Mouse (Mus musculus): ENCODE results near the gene Cnr1.

Gene Cnr1

DNA sequence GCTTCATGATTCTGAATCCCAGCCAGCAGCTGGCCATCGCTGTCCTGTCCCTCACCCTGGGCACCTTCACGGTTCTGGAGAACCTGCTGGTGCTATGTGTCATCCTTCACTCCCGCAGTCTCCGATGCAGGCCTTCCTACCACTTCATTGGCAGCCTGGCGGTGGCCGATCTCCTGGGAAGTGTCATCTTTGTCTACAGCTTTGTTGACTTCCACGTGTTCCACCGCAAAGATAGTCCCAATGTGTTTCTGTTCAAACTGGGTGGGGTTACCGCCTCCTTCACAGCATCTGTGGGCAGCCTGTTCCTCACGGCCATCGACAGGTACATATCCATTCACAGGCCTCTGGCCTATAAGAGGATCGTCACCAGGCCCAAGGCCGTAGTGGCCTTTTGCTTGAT is 19.5 kb downstream of the Cnr1 start:
- DNase-seq: no peak

DNA sequence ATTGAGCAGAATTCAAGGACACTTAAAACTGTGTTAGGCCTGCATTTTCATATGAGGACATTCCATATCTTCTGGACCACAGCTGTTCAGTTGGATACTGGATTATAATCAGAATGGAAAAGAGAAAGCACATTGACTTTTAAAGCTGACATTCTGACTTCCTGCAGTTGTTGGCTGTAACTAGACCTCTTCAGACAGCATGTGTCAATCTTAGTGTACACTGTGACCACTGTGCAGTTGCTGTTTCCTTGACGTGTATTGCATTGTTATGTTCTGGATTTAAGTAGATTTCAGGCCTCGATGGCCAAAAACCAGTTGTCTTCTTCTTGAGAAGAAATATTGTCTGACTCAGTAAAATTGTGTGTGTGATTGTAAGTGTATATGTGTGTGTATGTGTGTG is 21.3 kb downstream of the Cnr1 start:
- DNase-seq: no peak

DNA sequence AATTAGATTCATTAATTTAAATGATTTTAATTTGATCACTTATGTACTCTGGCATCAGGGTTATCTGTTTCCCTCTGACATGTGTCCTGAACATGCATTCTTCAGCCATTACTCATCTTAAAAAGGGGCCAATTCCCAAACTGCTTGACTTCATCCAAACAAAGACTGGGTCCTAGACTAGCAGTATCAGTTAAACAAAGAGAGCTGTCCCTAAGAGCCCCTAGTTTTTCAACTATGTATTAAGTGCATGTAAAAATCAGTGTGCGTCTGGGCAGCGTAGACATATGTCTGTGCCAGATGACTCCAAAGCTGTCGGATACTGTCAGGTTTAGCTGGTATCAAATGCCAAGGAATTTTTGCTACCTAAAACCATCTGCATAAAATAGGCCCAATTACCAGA is 23.2 kb downstream of the Cnr1 start:
- no peak for DNase-seq

DNA sequence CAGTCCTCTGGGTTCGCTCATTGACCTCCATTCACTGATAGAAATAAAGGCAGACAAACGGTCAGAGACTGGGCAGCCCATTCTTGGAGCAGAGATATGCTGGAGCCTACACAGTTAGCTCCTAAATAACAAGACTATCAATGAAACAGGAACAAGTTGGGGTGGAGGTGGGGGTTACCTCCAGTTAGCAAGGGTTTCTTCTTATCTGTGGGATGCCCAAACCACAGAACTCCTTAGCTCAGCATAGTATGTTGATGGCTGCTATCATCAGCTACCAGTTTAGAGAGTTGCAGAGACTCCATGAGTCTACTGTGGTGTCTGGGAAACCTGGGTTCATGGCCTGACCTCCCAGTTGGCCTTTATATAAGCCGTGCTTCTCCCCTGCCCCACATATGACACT is 33.0 kb downstream of the Cnr1 start:
- no peak for DNase-seq

DNA sequence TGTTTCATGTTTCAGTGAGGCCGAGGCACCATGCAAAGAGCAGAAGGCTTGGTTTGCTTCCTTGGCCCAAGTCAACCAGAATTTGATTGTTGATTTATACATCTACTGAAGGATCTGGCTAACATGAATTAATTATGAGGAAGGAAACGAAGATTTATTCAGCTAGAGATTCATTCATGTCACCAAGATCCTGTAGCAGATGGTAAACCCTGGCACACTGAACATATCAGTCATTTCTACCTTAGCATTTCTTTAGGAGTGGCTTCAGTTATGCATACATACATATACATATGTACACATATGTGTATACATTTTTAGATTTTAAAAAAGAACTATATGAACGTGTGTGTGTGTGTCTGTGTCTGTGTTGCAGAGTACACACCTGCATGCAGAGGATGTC is 34.1 kb downstream of the Cnr1 start:
- DNase-seq: no peak

DNA sequence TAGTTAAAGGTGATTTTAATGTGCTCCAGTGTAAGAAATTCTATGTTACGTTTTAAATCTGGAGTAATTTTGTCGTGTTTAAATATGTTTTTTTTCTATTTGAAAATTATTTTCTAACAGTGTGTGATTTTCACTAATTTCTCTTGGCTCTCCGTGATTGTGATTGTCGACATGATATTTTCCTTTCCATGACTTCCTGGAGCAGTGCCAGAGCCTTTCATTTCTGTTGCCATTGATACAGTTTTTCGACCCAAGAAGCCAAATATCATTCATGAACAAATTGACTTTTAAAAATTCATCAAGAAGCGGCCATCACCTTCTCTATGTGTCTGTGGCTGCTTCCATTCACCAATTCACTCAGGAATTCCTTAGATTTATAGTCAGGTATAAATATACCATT is 35.4 kb downstream of the Cnr1 start:
- no peak for DNase-seq

DNA sequence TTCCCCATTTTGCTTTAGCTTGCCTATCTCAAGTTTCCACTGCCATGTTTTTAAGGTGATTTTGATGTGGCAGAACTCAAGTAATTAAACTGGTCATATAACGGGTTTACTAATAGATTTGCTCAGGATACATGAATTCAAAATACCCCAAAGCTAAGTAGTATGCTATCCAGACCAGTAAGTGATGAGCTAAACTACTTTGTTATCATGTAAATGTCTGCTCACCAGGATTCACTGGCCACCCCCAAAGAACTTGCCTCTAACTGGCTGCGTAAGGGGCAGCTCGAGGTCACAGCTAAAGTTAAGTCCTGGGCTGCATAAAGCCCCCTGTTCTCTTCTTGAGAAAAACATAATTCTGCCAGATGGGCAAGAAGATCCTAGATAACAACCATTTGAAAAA is 46.3 kb downstream of the Cnr1 start:
- DNase-seq: no peak

DNA sequence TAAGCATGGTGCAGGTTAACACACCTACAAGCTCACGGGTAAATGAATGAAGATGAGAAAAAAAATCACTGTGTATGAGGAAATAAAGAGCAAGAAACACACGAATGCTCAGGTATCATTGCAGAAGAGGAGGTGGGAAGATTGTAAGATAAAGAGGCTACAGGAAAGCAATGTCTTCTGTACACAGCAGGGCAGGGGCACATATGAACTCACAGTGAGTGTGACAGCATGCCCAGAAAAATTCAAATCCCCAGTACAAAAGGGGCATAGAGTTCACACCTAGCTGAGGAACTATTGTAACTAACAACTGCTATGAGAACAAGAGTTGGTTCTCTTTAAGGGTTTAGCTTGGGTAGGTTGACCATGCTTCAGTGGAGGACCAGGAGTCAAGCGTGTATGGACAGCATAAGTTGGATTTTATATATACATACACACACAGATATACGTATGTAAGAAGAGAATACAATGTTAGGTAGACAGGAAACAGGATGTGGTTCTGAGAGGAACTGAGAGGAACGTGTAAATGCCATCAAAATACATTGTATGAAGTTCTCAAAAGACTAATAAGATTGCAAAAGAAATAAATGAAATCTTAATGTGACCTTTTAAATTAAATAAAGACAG is 64.2 kb downstream of the Cnr1 start:
- DNase-seq: no peak

DNA sequence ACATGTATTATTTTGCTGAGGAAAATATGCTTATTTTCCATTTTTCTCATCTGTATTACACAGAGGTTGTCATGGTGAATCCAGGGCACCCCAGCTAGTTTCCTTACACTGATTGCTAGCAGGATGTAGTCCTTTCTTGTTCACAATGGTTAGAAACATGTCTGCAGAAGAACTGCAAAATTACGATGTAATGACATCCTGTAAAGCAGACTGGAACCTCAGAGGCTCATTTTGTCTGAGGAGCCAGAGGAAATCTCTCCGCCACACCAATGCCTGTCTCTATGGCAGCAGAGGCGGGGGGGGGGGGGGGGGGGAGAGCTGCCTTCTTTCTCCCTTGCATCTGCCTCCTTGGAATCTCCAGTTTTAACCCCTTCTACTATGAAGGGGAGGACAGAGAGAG is 68.3 kb downstream of the Cnr1 start:
- no peak for DNase-seq

DNA sequence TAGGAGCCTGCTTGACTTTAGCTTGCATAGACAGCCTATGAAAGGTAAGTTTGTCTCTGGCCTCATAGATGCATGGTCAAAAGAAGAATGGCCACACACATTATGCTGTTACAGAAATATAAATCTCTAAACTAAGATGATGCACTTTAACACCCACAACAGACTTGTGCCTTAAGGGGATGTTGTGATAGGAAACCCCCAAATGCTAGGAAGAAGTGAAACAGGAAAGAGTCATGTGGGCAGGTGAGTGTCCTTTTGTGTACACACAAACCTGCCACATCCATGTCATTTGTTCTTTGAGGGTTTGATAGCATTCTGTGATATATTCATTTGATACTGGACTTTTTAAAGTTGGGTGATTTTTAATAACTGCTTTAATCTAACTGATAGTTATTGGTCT is 72.0 kb downstream of the Cnr1 start:
- DNase-seq: no peak
